Mouse (Mus musculus): ENCODE results near the gene Gja1. TPM values are rescaled to one million over a fixed set of nuclear protein-coding genes. Genes with fewer than 3 reads are reported as not detected.
"Not testable (repeated sequence)": the region's sequence is repeated elsewhere in the genome, so short reads cannot be mapped to it uniquely, and the experiment has no call there.

Gene Gja1
- polyA plus RNA-seq (2017; shearing (Covaris generic)): under 1 TPM in 1 of 2 experiments, not detected in 1; 0.21 TPM

- no peak for ATAC-seq
These were observed at the start of gene Gja1 for GRCm38 (mm10) chr10:56377097-56377965. Gene Gja1, plus strand, starts transcription at chr10:56377330.

GRCm38 (mm10) chr10:56338851-56339489 is 38.2 kb upstream of the Gja1 start:
- ATAC-seq: peak; percentile 85

GRCm38 (mm10) chr10:56360472-56360871 is 16.7 kb upstream of the Gja1 start:
- ATAC-seq: no peak

- ATAC-seq: no peak
These were observed 8.1 kb upstream of the Gja1 start for GRCm38 (mm10) chr10:56369073-56369472.

- no peak for ATAC-seq
These were observed 4.0 kb upstream of the Gja1 start for GRCm38 (mm10) chr10:56373021-56373720.

GRCm38 (mm10) chr10:56374169-56374568 is 3.0 kb upstream of the Gja1 start:
- no peak for ATAC-seq

- ATAC-seq: no peak
These were observed 1.1 kb upstream of the Gja1 start for GRCm38 (mm10) chr10:56375906-56376468.

- ATAC-seq: no peak
These were observed 977 bp downstream of the Gja1 start for GRCm38 (mm10) chr10:56377966-56378647.

GRCm38 (mm10) chr10:56378648-56379254 is 1.6 kb downstream of the Gja1 start:
- no peak for ATAC-seq

GRCm38 (mm10) chr10:56379720-56380119 is 2.6 kb downstream of the Gja1 start:
- ATAC-seq: no peak

GRCm38 (mm10) chr10:56385195-56386109 is 8.3 kb downstream of the Gja1 start:
- ATAC-seq: no peak

- no peak for ATAC-seq
These were observed 16.1 kb downstream of the Gja1 start for GRCm38 (mm10) chr10:56393095-56393784.

GRCm38 (mm10) chr10:56393815-56394417 is 16.8 kb downstream of the Gja1 start:
- ATAC-seq: not testable (repeated sequence)

- ATAC-seq: no peak
These were observed 20.7 kb downstream of the Gja1 start for GRCm38 (mm10) chr10:56397875-56398274.

- ATAC-seq: no peak
These were observed 21.2 kb downstream of the Gja1 start for GRCm38 (mm10) chr10:56398310-56398709.

- not testable (repeated sequence) for ATAC-seq
These were observed 24.3 kb downstream of the Gja1 start for GRCm38 (mm10) chr10:56401396-56401795.

- ATAC-seq: no peak
These were observed 28.8 kb downstream of the Gja1 start for GRCm38 (mm10) chr10:56405934-56406333.

GRCm38 (mm10) chr10:56406386-56407130 is 29.4 kb downstream of the Gja1 start:
- no peak for ATAC-seq

Data from activated CD4-positive, CD25-positive, alpha-beta regulatory T cell, adult 4 months (primary cell).